Mouse (Mus musculus) layer of hippocampus, adult 9-11 months (tissue): ENCODE measurements at regions not wholly inside any gene's neighbourhood (a gene's known extent, or its start where the extent isn't known, plus 50 kb on each side); places are given as distances from the start of the nearest gene placed in this dataset.

Experiments
- DNase-seq: peaks from one replicate; pipeline ENCODE4 v3.0.0; 2022

- DNase-seq: no peak
Observed at GRCm38 (mm10) chr2:75245256-75245655, 413.8 kb upstream of the Hnrnpa3 start.

- DNase-seq: no peak
Observed at GRCm38 (mm10) chr2:75245662-75246061, 413.4 kb upstream of the Hnrnpa3 start.

GRCm38 (mm10) chr2:75246082-75246743 is 412.8 kb upstream of the Hnrnpa3 start:
- DNase-seq: peak; percentile 9

- no peak for DNase-seq
Observed at GRCm38 (mm10) chr2:75248251-75248650, 410.8 kb upstream of the Hnrnpa3 start.

GRCm38 (mm10) chr2:75250507-75250906 is 408.6 kb upstream of the Hnrnpa3 start:
- no peak for DNase-seq

- no peak for DNase-seq
Observed at GRCm38 (mm10) chr2:75252829-75253228, 406.2 kb upstream of the Hnrnpa3 start.

GRCm38 (mm10) chr2:75265218-75265617 is 393.8 kb upstream of the Hnrnpa3 start:
- no peak for DNase-seq

GRCm38 (mm10) chr2:75265739-75266699 is 393.0 kb upstream of the Hnrnpa3 start:
- no peak for DNase-seq

- DNase-seq: no peak
Observed at GRCm38 (mm10) chr2:75267949-75268348, 391.1 kb upstream of the Hnrnpa3 start.

- no peak for DNase-seq
Observed at GRCm38 (mm10) chr2:75269446-75269845, 389.6 kb upstream of the Hnrnpa3 start.

- DNase-seq: no peak
Observed at GRCm38 (mm10) chr2:75270115-75270514, 388.9 kb upstream of the Hnrnpa3 start.

GRCm38 (mm10) chr2:75287900-75288299 is 371.2 kb upstream of the Hnrnpa3 start:
- no peak for DNase-seq

- no peak for DNase-seq
Observed at GRCm38 (mm10) chr2:75291674-75292073, 367.4 kb upstream of the Hnrnpa3 start.

- DNase-seq: no peak
Observed at GRCm38 (mm10) chr2:75306821-75307220, 352.2 kb upstream of the Hnrnpa3 start.

GRCm38 (mm10) chr2:75311191-75311590 is 347.9 kb upstream of the Hnrnpa3 start:
- DNase-seq: no peak

GRCm38 (mm10) chr2:75312246-75312645 is 346.8 kb upstream of the Hnrnpa3 start:
- no peak for DNase-seq

GRCm38 (mm10) chr2:75315341-75315740 is 343.7 kb upstream of the Hnrnpa3 start:
- DNase-seq: no peak

GRCm38 (mm10) chr2:75318190-75318589 is 340.9 kb upstream of the Hnrnpa3 start:
- DNase-seq: no peak

- no peak for DNase-seq
Observed at GRCm38 (mm10) chr2:75324146-75324749, 334.8 kb upstream of the Hnrnpa3 start.

GRCm38 (mm10) chr2:75329598-75329997 is 329.5 kb upstream of the Hnrnpa3 start:
- DNase-seq: no peak

GRCm38 (mm10) chr2:75341310-75341709 is 317.8 kb upstream of the Hnrnpa3 start:
- no peak for DNase-seq

GRCm38 (mm10) chr2:75341726-75342280 is 317.3 kb upstream of the Hnrnpa3 start:
- no peak for DNase-seq

- no peak for DNase-seq
Observed at GRCm38 (mm10) chr2:75350902-75351301, 308.2 kb upstream of the Hnrnpa3 start.
